Mouse (Mus musculus) gastrocnemius, adult 18-20 months (tissue): ENCODE measurements at regions not wholly inside any gene's neighbourhood (a gene's known extent, or its start where the extent isn't known, plus 50 kb on each side); places are given as distances from the start of the nearest gene placed in this dataset.

Experiments
- DNase-seq: peaks from one replicate; pipeline ENCODE4 v3.0.0; 2021; ENCODE audit warnings: low spot score

DNA sequence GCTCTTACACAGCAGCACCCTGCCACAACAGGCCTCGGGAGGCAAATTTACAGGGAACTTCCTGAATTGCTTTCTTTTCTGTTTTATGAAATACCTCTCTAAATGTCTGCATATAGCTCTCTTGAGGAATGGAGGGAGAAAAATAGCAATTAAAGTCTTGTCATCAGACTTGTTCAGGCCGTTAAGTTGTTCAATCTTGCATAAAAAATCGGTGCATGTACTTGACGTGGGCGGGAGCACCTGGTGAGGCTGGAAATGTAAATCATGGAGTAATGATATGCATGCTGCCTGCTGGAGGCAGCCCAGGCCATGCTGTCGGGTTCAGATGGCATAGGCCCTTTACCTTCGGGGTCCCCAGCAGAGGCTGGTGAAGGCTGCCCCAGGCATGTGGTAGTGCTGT is 153.6 kb upstream of the A530016L24Rik start:
- DNase-seq = no peak

DNA sequence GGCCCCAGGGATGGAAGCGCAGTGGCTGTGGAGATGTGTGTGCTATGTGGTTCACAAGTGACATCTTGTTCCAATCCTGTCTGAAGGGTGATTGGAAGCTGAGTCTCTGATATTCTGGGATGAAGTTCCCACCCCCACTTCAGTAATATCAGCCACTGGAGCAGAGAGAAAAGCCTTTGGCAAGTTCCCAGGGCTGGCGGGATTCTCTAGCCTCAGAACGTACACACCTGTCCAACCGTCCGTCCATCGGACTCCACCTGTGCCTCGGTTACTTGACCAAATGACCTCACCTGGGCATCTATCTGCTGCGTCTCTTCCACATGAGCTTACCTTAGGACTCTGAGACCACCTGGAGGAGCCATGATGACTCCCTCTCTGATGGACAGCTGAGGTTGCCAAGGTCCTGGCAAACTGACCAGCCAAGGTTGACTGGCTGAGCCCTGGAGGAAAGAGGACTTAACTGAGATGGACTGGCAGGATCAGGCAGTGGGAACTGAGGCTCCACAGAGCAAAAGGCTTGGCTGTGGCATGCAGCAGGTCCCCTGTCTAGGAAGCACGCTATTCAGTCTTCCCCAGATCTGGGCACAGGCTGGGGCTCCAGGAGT is 152.5 kb upstream of the A530016L24Rik start:
- no peak for DNase-seq

DNA sequence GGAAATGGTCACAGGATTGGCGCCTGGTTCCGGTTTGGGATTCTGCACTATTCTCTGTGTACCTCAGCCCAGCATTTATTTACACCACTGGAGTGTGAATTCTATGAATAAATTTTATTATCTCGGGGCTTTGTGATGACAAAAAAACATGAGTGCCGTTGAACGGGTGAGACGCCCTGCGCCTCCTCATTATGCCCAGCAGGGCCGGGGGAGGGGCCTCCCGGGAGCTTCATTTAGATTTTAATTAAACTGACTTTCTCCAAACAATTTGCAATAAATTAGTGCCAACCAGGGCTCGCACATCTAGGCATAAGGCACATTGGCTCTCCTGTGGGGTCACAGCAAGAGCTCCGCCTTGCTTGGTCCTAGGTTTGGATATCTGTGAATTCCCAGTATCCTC is 151.8 kb upstream of the A530016L24Rik start:
- no peak for DNase-seq

DNA sequence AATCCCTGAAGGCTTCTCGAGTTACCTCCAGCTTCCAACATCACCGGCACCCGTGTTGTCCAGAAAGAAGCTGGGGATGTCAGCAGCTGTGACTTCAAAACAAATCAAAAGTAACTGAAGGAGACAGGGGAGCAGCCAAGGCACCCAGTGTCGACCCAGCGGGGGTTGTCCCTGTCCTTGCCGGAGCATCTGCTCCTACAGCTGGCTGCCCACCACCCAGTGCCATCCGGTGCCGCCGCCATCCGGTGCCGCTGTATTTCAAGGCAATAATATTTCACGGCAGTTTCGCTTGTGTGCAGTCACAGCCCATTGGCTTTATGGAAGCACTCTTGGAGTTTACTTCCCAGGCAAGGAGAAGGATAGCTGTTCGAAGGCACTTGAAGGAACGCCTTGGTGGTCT is 150.3 kb upstream of the A530016L24Rik start:
- no peak for DNase-seq

DNA sequence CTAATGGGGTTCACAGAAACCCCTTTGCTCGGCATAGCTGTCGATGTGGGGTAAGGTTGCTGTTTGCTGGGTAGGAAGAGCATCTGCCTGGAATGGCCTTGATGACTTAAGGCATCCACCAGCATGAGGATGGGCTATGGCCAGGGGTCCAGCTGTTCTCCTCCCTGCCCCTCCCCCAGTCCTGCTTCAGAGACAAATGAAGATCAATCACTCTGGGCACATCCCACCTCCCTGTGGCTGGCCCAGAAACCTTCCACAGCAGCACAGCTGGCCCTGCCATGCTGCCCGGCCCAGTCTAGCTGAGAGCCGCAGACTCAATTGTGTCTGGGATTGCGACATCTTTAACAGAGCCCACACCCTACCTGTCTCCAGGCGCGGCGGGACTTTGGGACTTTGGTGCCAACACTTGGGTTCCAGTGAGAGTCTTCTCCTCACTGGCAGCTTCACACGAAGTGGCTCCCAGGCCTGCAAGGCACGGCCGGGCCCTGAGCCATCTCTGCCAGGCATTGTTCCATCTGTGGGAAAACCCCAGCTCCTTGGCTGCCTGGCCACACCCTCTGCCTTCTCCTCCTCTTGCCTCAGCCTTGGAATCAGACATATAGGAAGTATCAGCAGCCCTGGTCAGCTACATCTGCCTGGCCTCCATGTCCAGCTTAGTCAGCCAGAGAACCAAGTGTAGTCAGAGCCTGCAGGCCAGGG is 149.6 kb upstream of the A530016L24Rik start:
- no peak for DNase-seq

DNA sequence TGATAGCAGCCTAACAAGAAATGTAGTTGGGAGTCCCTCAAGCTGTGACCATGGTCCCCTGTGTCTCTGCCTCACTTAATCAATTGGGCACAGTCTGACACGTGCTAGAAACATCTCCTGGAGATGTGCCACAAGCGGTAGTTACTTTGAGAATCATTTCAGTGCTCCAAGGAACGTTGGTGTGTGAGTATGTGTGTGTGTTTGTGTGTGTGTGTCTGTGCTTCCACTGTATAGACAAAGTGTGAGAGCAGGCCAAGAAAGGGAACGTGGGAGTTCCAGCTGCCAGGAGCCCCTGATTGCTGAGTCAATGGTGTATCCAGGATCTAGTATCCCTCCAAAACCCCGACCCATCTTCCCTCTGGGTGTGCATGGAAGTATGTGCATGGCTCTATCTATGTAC is 149.0 kb upstream of the A530016L24Rik start:
- no peak for DNase-seq

DNA sequence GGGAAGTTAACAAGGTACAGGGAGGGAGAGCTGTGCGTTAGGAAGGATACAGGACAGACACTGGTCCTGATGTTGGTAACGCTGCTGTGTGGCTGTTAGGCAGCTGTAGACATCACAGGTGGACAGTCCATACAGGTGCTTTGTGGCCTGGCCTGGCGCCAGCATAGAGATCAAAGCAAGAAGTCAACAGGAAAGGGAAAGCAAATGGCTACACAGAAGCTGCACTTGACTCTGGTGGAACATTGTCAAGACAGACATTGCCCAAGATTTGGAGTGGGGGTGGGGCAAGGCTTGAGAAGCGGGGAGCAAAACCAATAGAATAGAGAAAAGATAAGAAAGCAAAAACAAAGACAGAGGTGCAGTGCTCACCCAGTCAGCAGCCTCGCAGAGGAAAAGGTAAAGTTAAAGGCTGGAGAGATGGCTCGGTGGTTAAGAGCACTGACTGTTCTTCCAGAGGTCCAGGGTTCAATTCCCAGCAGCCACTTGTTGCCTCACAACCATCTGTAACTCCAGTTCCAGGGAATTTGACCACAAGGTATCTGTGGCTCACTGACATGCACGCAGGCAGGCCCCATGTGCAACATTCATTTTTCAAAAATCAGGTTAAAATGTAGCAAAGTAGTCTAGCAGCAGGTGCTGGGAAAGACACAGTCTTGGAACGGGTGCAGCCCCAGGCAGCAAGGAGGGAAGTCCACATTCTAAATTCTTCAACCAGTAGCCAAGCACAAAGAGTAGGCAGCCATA is 147.3 kb upstream of the A530016L24Rik start:
- DNase-seq = no peak

DNA sequence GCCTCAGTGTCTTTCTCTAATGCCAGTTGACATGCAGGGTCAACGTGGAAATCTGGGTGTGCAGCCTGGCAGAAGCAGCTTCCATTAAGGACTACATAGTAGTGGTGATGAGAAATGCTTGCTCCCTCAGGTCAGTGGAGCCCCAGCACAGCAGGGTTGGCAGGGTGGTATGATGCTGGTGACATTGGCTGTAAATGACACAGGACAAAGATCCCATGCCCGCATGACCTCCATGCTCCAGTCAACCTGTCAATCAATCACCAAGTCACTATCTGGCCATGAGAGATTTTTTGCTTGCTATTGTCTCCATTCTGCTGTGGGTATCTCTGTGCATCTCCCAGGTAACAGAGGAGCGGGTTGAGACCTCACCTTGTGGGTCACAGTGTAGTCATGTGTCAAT is 146.2 kb upstream of the A530016L24Rik start:
- no peak for DNase-seq

DNA sequence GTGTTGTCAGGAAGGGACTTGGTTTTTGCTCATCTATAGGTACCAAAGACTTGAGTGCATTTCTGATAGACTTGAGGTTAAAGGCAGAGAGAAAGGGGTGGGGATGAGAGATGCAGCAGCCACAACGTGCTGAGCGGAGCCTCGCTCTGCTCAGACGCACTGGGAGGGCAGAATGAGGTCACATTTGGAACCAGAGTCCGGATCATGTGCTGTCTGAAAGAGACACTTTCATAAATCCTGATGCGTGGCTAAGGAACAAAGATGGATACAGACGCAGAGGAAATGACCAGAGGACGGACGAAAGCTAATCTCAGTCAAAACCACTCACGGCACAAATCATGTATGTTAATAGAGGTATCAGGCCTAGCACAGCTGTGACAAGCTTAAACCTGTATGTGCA is 145.0 kb upstream of the A530016L24Rik start:
- peak; percentile 21 for DNase-seq

DNA sequence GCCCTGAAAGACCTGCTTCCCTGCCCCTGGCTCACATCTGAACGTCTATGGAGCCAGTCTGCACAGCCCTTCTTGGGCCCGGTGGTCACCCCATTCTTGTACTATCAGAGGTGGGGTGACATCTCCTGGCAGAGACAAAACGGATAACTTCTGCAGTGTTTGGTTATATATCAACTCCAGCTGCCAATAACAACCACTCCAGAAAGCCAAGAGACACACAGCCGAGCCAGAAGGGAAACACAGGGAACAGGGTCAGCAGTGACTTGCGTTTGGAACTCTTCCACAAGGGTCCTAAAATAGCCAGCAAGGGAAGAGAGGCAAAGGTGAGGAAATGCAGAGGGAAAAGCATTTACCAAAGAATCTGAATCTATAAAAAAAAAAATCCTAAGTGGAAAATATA is 143.5 kb upstream of the A530016L24Rik start:
- DNase-seq = no peak

DNA sequence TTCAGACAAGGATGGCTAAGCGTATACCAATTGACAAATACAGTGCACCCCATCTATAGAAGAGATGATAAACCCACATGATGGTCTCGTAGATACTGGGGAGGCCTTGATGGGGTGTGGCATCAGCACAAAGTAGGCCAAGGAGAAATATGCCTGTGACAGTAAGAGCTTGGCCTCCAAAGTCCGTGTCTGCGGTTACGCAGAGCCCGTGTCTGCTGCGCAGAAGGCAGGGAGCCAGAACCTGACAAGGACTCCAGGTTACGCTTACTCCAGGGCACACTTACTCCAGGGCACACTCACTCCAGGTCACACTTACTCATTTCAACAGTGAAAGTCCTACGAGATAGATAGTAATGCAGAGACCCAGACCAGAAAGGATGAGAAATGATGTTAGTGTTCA is 141.1 kb upstream of the A530016L24Rik start:
- no peak for DNase-seq

DNA sequence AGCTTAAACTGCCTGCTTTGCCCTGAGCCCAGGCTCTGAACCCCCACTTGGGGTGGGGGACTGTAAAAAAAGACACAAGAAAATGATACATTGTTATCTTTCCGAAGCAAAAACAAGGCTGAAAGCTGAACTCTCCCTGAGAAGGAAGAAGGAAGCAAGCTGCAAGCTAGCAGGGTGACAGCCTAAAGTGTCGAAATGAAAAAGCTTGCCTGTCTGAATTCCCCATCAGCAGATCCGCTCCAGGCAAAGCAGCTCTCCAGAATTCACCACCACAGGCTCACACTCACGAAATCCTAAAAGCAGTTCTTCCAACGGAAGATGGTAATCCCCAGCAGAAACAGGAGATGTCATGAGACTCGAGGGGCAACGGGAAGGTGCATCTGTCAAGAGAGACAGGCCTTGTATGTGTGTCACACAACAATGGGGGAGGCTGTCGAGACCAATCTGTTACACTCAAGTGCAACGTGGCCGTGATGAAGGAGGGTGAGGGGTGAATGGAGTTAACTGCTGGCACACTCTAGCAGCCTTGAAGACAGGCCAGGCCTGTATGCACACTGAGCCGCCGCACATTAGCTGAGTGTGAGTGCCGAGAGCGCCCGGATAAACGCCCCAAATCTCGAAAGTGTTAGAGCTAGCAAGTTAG is 139.5 kb upstream of the A530016L24Rik start:
- DNase-seq = no peak

DNA sequence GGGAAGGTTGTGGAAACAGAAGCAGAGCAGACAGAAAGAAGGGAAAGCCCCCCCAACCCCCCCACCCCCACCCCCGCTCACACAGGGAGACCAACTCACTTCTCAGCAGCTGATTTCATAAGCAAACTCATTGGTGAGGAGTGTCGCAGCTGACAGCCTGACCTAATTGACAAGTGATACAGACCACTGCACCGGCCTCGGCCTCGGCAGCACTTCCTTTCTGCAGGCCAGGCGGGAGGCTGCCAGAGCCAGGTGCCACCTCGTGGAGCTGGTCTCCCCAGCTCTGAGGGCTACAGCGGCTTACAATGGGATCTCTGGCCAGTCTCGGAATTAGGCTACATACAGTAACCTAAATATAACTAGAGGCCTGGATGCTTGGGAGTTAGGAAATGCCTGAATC is 138.5 kb upstream of the A530016L24Rik start:
- no peak for DNase-seq

DNA sequence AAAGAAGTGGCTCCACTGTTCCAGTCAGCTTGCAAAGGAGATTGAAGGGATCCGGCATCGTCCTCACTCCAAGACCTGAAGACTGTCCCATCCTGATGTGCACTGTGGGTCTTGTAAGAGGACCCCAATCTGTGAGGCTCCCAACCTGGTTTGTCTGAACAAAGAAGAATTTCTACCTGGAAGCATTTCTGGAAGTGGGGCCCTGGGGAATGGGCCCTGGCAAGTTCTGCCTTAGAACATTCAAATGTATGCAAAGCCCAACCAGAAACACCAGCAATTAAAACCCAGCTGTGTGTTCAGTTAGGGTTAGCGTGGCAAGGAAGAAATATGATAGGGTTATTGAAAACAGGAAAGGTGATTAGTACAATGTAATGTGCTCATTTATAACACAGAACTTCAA is 125.9 kb upstream of the A530016L24Rik start:
- DNase-seq = no peak

DNA sequence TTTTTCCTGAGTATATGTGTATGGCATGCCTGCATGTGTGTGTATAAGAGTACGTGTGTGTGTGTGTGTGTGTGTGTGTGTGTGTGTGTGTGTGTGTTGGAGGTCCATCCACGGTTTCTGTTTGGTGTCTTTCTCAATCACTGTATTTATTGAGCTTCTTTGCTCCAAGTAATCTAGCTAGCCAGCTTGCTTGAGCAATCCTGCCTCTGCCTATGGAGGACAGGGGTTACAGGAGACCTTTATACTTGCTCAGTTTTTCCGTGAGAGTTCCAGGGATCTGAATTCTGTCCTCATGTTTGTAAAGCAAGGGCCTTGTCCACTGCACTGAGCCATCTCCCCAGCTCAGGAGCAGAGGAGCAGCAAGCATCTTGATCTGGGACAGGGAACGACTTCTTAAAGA is 122.0 kb upstream of the A530016L24Rik start:
- DNase-seq = no peak

DNA sequence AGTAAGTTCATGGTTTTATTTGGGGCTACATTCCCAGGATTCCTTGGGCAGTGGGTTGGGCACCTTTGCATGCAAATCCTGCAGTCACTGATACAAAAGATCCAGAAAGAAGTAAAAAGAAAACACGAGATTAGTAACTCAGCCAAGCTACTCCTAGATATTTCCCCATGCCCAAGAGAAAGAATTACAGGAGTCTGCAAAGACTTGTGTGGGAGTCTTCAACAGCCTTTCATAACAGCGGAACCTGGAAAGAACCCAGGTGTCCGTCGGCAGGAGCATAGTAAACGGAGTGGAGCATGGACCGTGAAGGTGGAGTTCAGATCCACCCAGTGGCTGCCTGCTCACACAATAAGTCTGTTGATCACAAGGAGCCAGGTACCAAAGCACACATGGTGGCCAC is 121.1 kb upstream of the A530016L24Rik start:
- DNase-seq = no peak

DNA sequence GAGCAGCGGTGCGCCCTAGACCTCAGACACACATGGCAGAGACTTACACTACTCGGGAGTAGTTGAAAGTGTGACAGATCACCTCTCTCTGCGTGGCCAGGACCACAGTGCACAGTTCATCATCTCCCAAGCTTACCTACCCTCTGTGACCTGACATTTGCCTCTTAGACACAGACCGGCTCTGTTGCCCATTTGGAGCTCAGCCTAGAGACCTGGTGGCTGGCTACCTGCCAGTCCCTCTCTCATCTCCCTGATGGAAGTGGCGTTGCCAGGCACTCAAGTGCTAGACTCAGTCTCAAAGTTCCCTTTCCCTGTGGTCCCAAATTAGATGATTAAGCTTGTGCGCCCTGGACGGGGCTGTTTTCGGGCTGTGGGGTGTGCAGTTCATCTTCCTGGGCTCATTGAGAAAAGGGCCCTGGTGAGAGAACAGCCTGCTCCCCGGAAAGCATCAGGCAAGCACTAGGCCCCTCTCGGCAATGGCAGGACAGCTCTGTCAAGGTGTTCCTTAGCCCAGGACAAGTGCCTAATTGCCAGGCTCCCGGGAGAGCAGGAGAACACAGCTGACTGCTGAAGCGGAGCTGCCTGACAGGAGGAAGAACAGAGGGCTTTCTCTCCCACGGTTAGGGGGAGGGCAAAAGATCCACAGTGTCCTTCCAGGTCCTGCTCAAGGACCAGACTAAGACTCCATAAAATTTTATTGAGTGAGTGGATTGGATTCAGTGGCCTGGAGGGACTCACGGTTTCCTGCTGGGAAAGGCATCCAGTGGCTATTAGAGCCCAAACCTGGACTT is 119.5 kb upstream of the A530016L24Rik start:
- DNase-seq = no peak

DNA sequence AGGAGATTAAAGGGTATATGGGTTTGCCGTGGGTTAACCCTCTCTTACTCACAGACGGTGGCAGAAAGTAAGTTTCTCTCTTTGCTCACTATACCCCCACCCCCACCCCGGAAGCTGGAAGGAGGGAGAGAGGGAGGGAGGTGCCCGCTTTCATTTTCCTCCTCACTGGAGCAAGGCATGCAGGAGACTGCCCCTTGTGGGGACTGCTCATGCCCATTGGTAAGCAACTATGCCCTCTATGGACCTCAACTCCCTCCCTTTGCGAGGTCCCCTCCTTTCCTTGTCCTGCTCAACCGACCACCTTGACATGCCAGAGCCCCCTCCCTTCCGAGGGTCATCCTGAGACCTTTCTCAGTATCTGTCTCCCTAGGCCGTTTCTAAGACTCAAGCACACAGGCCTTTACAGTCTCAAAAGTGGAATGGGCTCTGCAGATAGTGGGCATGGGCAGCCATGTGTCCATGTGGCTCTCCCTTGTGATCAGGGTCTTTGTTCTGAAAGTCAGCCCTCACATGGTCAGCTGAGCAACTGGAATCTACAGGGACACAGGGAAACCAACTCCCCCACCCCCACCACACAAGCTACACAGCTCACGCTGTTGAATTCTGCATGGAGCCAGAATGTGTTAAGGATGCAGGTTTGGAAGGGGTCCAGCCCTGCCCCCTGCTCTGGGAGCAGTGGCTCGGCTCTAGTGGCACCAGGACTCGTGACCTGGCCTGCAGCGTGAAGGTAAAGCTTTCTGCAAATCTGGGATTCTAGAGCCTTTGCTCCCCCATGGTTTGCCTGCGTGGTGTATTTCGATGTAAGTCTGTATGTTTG is 116.8 kb upstream of the A530016L24Rik start:
- no peak for DNase-seq

DNA sequence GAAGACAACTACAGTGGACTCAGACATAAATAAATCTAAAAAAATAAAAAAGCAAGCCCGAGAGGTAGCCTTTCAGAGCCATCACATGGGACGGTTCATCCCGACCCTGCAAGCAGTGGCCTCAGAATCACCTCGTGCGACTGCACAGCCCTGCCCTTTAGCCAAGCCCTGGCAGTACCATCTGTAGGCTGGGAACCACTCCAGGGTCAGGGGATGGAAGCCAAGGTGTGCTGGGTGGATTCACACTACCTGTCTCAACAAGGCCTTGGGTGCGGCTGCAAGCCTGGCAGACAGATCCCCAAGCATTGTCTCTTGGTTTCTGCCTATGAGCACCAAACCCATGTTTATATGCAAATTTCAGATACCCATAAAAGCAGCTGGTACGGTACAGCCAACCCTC is 115.3 kb upstream of the A530016L24Rik start:
- DNase-seq = no peak

DNA sequence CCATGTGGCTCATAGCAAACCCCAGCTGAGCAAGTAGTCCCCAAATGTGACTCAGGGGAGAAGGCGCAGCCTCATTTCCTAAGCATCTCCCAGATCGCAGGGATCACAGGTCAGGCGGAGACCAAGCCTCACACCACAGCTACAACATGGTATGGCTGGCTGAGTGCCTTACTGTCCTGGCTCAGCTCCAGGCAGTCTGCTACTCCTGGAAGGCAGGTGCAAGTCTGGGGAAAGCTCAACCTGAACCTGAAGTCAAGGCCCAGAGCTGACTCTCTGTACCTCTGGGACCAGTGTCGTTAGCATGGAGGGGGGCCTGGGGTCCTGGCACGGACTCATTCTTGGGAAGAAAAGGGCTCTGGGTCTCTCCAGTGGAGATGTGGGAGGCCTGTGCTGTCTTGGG is 113.0 kb upstream of the A530016L24Rik start:
- no peak for DNase-seq

DNA sequence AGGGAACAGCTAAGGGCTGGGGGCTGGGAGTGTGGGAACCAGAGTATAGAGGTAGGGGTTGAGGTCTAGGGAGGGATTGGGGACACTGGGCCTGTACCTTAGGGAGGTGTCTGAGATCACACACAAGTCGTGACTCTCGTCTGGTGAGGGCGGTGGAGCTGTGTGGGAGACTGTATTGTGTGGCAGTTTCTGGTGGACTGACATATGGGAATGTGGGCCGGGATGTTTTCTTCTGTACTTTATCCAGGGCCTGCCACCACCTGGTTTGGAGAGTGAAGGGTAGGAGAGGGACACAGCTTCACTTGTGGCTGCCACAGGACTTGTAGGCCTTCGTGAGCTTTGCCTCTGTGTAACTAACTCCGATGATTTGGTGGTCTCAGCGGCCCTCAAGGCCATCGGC is 112.5 kb upstream of the A530016L24Rik start:
- no peak for DNase-seq
